Mouse (Mus musculus): ENCODE measurements around the gene Palm2.
A peak's percentile ranks its signal among the peaks of the same experiment; 100 is the strongest.
"Not testable (repeated sequence)": the region's sequence is repeated elsewhere in the genome, so short reads cannot be mapped to it uniquely, and the experiment has no call there.

Gene Palm2

DNA sequence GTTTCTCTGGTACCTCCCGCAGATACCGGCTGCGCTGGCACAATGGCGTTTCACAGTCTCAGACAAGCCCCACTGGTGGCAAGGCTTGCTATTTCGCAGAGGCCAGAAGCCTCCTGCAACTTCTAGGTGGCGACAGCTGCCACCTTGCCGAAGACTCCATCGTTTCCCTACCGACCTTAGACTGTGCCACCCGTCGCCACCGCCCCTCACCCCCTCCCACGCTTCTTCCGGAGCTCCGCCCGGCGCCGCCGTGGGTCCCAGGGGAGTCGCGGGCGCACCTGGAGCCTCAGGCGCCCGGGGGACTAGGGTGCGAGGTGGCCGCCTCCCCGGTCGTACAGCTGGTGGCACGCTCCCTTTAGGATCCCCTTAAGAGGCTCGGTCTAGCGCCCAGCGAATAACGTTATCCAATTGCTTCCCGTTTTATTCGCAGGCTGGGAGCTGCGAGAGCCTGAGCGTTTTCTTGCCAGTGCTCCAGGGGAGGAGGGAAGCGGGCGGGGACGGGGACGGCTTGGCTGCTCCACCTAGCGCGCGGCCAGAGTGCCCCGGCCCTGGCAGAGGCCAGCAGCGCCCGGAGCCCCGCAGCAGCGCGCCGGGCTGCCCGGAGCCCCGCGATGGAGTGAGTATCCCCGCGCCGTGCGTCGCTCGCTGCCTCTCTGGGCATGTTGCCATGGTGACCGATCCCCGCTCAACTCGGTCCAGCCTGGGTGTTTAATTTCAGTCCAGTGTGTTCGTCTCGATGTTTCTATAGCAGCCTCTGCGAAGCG, at the start of gene Palm2:
Gene Palm2 (plus strand): TSS at position 307 of the 764 bp plus-strand sequence.
- peak; percentile 77 for DNase-seq

DNA sequence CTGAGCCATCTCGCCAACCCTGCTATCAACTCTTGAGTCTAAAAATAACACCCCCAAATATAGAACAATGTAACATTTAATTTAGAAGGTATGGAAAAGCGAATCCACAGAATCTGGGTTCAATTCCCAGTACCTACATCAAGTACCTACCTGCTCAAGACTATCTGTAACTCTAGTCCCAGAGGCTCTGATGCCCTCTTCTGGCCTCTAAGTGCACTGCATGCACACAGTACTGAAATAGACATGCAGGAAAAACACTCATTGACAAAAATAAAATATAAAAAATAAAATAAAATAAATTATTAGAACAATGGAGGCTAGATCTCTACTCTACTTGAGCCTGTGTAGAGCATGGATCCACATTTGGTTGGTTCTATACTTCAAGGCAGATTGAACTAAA, 49.7 kb upstream of the Palm2 start:
- no peak for DNase-seq

DNA sequence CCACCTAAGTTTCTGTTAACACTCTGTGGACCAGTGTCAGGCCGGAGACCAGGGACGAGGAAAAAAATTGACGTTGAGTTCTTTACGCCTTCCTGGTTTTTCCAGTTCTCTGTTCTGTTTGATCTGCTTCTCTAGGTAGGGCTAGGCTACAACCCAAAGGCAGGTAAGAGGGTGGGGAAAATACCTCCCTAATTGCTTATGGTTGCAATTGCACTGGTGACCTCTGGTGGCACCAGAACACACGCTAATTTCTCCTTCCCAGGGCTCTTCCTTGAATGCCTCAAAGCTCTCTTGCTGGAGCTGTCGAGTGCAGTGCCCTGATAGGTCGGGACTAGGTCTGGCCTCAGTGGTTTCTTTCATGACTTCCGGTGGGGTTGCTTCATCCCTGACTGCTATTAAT, 42.9 kb upstream of the Palm2 start:
- DNase-seq = no peak

DNA sequence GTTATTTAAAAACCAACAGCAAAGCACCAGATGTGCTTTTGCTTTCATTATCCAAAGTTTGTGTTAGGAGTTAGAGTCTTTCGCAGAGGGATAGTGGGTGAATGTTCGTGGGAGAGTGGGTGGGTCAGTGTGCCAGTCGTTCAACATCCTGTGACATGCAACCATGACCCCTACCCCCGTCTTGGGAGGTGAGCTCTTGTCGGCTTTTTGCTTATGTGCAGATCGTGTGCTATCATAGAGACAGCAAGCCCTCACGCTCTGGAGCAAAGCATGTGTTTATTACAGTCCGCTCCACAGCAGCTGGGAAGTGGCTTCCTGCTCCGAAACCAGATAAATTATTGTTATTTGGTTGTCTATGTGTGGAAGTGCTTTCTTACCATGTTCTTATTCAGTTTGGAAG, 37.6 kb upstream of the Palm2 start:
- no peak for DNase-seq

DNA sequence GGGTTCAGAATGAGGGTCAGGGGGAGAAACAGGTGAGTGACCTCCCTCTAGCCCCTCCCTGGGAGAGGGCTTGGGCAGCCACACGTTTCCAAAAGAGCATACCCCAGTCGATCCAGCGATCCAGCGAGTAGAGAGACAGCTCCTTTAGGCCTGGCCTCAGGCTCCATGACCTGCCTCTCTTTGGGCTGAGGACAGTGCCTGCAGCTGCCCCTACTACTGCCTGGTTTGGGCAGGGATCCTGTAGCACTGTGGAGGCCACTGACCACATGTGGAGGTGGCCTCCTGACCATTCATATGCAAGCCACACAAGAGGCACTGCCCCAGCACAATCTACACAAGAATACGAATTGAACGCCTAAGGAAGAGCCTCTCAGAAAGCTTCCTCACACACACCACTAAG, 21.7 kb upstream of the Palm2 start:
- not testable (repeated sequence) for DNase-seq

DNA sequence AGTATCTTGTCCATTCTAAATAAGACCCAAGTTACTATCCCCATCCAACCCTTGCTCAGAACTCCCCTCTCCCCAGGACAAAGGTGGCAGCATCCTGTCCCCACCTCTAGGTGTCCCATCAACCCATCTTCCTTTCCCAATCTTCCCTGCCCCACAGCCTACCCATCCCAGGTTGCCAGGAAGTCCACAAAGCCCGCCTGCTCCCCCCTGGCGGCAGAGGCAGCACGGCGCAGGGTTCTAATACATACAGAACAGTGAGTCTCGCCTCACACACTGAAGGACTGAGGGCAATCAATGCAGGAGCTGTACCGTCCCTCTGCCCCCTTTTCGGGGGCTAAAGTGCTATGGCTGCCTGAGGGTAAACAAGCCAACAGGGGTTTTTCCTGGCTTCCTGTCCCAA, 21.0 kb upstream of the Palm2 start:
- DNase-seq = no peak

DNA sequence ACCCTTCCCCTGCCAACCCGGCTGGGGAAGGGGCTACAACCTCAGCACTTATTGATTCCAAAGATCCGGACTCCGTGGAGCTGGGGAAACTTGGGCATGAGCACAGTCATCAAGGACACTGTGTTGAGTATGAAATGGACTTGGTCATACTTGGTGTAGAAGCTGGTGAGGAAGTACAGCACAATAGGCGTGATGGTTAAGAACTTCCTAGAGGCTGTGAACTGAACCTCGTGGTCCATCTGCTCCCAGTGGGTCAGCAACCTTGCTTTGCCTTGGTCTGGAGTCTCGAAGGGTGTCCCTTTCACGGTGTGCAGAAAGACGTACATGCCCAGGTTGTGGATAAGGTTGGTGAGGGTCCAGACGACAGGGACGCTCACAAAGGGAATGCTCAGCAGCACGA, 20.4 kb upstream of the Palm2 start:
- DNase-seq = not testable (repeated sequence)

DNA sequence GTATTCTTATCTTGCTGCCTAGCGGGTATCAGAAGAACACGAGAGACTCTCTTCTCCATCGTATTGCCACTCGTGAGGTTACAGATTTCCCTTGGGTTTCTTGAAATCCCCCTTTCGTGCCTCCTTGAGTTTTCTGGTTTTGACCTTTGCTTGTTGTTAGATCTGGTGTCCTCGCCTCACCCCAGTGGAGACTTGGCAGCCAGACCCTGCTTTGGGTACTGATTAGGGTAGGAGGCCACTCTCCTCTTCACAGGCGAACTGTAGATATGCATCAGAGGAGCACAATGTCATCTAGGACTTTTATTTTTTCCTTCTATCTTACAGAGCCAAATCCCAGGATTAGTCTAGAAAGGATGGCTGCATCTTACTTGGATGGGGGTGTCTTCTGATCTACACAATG, 10.0 kb upstream of the Palm2 start:
- no peak for DNase-seq

DNA sequence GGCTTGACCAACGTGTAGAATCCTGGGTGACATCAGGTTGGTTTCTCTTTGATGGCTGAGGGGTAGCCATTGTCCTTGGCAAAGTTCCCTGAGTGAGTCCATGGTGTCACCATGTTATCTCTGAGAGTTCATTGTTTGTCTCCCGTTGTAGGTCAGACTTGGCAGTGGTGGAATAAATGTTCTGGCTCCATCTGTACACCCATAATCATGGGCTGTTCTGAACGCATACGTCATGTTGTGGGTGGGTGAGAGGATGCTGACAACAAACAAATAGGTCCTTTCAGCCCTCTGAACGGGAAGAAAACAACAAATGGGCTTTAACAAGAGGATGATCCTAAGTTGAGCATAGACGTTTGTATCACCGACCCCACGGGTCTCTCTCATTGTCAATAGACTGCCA, 5.7 kb upstream of the Palm2 start:
- no peak for DNase-seq

DNA sequence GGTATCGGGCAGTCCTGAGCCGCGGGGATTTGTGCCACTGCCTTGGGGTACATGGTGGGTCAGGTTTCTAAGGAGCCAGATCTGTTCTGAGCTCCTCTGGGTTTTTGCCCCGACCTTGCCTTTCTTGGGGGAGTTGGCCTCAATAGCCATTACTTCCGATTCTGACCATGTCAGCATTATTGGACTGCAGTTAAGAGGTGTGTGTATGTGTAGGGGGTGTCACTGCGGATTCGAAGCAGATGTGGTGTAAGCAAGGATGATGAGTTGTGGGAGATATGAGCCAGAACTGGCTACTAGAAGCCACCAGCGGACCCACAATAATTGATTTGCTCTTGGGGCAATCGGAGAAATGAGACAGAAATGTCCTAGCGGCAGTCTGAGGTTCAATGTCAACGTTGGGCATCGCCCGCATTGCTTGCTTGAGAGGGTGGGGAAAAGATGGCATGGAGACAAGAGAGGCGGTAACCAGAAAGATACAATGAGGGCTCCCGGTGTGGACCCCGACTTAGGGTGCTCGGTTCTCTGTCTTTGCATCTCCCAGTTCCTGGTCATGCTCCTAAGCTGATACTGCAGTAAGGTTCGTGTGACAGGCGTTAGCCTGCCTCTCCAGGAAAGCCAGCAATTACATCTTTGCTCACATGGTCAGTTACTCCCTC, 786 bp downstream of the Palm2 start:
- DNase-seq = peak; percentile 28 to 29

DNA sequence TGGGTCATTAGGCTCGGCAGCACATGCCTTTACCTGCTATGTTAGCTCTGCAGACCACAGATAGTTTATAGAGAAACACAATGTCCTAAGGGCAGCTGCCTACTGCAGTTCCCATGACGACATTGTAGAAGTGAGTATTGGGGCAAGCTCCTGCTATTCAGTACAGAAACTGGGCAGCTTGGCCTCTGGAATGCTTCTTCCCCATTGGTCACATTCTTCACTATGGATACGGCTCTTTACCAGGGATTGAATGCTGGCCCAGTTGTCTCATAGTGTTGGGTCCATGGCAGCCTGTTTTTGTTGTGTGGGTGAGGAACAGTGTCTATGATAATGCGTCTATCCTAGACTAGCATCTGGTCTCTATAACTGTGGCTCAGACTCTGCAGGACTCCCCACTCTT, 2.2 kb downstream of the Palm2 start:
- DNase-seq = no peak

DNA sequence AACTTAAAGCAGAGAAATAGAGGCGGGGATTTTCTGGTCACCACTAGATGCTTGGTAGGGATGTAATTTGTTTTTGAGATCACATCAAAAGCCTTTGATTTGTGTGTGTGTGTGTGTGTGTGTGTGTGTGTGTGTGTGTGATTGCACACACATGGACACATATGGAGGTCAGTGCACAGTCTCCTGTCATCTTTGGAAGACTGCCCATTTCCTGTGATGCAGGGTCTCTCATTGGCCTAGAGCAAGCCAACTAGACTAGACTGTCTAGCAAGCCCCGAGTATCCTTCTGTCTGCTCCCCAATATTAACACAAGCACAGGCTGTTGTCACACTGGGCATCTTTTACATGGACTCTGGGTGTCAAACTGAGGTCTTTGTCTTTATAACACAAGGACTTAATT, 12.0 kb downstream of the Palm2 start:
- no peak for DNase-seq

DNA sequence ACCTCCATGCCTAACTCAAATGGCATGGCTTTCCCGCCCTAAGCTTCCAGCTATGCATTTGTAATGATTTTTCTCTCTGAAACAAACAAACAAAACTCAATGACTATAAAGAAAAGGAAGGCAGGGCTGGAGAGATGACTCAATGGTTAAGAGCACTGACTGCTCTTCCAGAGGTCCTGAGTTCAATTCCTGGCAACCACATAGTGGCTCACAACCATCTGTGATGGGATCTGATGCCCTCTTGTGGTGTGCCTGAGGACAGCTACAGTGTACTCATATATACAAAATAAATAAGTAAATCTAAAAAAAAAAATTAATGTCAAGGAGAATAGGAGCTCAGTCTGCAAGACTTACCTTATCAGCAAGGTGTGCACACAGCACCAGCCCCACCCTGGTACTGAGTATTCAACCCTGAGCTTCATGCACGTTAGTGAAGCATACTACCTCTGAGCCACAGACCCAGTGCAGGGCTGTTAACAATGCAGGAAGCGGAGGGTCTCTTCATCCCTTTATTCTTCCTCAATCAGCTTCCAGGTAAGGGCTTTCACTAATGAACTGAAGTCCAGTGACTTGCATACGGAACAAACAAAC, 12.9 kb downstream of the Palm2 start:
- no peak for DNase-seq

DNA sequence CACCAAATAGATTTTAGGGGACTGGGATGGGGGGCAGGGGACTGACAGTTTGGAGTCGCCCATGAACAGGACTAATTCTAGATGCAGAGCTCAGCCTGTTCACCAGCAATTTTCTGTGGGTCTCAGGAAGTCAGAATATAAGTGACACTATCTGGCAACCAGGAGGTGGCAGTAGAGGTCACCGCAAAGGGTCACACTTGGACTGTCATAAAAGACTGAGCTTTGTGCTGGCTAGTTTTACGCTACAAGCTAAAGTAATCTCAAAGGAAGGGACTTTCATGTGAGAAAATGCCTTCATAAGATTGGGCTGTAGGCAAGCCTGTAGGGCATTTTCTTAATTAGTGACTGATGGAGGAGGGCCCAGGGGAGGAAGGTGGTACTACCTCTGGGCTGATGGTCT, 17.8 kb downstream of the Palm2 start:
- DNase-seq = peak; percentile 82 to 83

DNA sequence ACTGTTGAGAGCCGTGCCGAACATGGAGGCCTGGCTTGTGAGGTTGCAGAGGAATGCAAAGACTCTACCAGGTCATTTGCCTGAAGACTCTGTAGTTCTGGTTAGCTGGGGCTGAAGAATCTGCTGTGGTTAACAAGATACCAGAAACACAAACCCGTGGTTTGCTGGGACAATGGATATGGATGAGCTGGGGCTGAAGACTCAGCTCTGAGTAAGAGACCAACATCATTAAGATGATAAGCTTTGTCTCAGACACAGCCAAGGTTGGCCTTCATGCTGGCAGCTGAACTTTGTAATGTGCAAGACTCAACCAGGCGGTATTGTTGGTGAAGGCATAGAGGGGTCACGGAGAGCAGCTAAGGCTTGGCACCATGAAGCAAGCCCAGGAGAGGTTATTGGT, 18.6 kb downstream of the Palm2 start:
- DNase-seq = no peak

DNA sequence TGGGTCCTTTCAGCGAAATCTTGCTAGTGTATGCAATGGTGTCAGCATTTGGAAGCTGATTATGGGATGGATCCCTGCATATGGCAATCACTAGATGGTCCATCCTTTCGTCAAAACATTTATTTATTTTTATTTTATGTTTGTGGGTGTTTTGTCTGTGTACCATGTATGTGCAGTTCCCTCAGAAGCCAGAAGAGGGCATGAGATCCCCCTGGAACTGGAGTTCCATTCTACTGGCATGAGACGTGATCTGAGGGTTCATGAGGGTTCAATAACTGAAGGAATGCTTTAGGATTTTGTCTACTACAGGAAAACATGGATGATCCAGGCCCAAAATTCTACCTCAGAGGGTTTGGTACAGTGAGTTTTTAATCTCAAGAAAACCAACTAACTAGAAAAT, 28.3 kb downstream of the Palm2 start:
- DNase-seq = peak; percentile 37 to 62

DNA sequence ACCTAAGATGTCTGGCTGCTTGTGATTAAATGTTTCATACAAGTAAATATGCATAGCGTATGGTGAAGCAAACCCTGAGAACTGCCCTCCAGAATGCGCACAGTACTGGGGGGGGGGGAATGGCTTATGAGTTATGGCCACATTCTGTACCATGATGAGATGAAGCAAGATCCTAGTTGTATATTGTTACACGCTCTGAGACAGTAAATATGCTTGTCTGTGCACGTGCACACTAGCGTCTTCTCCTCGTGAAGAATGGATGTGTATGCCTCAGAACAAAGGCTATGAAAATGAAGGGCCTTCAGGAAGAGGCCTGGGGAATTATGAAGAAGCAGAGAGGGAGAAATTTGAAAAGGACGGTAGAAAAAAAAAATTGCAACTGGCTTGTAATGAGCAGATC, 48.4 kb downstream of the Palm2 start:
- no peak for DNase-seq

DNA sequence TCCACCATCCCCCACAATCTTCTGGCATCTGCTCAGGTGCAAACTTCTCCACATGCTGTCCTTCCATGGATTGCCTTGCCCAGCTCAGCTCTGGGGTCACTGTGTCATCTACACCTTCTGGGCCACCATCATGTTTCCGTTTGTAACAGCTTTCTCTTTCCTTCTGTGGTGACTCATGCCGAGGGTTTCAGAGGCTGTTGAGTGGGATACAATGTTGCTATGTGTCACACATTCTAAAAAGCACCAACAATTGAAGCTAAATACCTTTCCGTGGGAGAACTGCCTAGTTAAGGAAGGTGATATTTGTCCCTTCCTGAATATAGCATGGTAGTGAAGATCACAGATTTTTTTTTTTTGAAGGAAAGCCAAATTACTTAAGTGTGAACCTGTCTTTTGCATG, 52.3 kb downstream of the Palm2 start:
- DNase-seq = no peak

DNA sequence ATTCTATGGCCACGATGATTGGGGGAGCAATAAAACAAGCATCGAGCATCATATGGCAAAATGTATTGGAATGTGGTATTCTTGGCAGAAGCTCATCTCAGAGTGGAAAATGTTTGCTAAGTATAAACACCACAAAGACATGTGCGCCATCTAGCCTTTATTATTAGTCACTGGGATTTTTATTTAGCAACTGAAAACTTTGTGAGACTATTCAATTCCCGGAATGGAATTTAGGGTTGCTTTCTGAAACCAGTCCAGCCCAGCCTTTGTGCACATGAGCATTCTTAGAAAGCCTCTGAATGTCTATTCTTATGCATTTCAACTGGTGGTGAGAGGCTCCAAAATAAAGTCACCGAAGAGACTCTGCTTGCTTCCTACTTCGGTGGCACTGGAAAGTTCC, 55.8 kb downstream of the Palm2 start:
- DNase-seq = no peak

DNA sequence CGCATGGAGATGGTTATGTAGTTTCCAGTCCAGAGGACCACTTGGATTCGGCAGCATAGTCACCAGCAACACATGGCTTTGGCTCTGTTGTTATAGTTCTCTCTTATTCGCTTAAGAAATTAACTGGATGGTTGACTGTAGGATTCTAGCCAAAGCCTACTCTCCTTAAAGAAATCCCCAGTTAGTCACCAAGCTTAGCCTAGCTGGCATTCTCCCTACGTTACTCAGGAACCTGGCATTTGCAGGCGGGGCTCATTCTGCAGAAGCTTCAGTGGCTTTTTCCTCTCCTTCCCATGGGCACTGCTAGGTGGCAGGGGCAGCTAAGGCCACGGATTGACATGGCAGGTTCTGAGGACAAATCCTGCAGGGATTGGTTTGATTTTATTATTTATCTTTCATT, 70.7 kb downstream of the Palm2 start:
- no peak for DNase-seq

DNA sequence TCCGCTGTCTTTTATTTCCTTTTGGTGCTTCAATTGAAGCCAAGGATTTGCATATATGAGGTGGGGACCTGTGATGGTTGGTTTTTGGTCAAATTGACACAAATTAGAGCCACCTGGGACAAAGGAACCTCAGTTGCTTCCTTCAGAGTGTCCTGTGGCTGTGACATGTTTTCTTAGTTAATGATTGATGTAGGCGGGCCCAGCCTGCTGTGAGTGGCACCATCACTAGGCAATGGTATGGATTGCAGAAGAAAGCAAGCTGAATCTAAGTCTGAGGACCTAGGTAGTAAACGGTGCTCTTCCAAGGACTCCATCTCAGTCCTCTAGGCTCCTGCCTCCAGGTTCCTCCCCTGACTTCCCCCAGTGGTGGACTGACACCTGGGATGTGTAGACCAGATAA, 76.5 kb downstream of the Palm2 start:
- no peak for DNase-seq

DNA sequence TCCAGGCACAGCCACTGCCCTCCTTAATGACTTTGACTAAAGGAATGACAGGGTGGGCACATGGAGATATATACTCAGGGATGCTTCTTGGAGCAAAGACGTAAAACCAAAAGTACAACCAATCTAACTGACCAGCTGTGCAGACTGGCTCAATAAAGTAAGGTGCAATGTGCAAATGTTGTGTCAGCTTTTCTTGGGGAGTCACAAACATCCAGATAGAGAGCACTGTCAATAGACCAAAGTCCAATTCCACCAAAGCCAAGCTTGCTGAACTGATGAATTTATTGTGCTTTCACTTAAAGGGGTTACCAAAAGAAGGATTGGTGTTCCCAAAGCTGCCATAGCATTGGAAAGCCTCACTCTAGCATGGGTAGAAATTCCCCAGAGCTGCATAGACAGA, 77.7 kb downstream of the Palm2 start:
- no peak for DNase-seq

DNA sequence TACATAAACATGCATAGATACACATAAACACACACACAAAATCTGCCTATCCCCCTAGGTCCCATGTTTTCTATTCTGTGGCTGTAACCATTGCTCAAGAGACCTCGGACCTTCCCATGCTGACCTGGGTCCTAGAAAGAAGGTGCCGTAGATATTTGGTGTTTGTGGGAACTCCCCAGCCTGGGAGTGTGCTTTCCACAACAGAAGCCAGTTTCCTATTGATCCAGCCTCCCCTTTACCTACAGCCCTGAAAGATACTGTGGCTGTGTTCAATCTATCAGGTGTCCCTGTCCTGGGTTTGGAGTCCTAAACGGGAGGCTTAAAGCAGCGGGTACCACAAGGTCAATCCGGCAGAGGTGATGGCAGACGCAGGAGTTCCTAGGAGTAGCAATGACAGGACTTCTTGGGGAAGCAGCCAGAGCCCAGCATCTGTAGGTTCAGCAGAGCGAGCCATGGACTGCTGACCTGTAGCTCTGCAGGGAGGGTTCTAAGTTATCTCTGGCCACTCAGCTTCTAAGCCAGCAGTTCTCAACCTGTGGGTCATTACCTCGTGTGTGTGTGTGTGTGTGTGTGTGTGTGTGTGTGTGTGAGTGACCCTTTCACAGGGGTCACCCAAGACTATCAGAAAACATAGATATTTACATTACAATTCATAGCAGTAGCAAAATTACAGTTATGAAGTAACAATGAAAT, 79.3 kb downstream of the Palm2 start:
- no peak for DNase-seq
